In the genomic region with DNA sequence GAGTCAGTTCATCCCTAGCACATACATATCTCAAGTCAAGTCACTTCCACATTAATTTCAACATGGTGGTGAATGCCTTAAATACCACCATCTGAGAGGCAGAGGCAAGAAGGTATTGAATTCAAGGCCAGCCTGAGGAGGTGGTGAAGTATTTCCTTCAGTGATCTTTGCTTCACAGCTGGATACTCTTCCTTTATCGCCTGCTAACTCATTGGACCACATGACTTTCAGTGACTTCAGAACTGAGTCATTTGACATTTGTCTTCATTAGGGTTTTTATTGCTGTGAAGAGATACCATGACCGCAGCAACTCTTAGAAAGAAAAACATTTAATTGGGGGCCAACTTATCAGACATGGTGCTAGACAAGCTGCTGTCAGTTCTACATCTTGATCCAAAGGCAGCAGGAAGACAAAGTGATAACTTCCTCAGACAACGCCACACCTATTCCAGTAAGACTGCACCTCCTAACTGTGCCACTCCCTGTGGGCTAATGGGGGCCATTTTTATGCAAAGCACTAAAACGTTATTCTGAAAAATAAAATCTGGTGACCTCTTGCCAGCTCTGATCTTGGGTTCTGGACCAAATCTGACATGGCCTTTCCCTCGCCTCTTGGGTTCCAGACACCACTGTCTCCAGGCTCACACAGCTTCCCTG, we compare ENCODE assay signal across 15 mouse cellular contexts.
"Had no signal": no experiment of that assay in that cellular context is flagged by ENCODE, and none has a peak within 500 bp of the region (broad histone marks: within the 10 kb centered on the region; RNA-seq: fewer than 3 reads in every experiment).

No protein-coding gene starts in this region.

- DNase-seq: kidney, adult 18-20 months; kidney, postnatal 25 days; lung, adult 2 months; lung, postnatal 14 days; lung, postnatal 4 days; midbrain, embryonic 14.5 days; thymus, adult 2 months; thymus, postnatal 14 days; thymus, postnatal 4 days had no signal

- H3K27ac ChIP-seq: kidney, postnatal 0 days; layer of hippocampus, adult 2 months; liver, embryonic 14.5 days; stomach, postnatal 0 days had no signal

- H3K4me2 ChIP-seq: midbrain, embryonic 11.5 days had no signal

- H3K9ac ChIP-seq: liver, embryonic 14.5 days had no signal

- H3K4me3 ChIP-seq: layer of hippocampus, adult 2 months had no signal

- ATAC-seq: intestine, embryonic 16.5 days had no signal
